Mouse (Mus musculus) stomach, embryonic 14.5 days (tissue): ENCODE measurements around the gene Pcnx4. TPM values are rescaled to one million over a fixed set of nuclear protein-coding genes. Genes with fewer than 3 reads are reported as not detected.

Source experiments
- ATAC-seq: fragments of 200-750 bp; cut with Nextera tagmentation; 2 replicates; pipeline ENCODE4 v1.8.0; 2017; ENCODE audit warnings: low read depth, moderate TSS enrichment; ENCODE audit not compliant: insufficient number of reproducible peaks, insufficient read depth, low FRiP score
- H3K27ac ChIP-seq: fragments of 300-500 bp; sonication (generic); 2 replicates; pipeline ENCODE4 v1.5.1; 2014; ENCODE audit warnings: mild to moderate bottlenecking, low read length, moderate library complexity, mixed read lengths
- H3K27me3 ChIP-seq: fragments of 300-500 bp; sonication (generic); 2 replicates; pipeline ENCODE4 v1.6.1; 2014; ENCODE audit warnings: low read length, control low read depth, mixed read lengths; ENCODE audit not compliant: control insufficient read depth, insufficient read depth
- H3K36me3 ChIP-seq: fragments of 300-500 bp; sonication (generic); 2 replicates; pipeline ENCODE4 v1.6.1; 2014; ENCODE audit warnings: mild to moderate bottlenecking, control low read depth, low read length, moderate library complexity, mixed read lengths; ENCODE audit not compliant: control insufficient read depth, insufficient read depth
- H3K4me1 ChIP-seq: fragments of 300-500 bp; sonication (generic); 2 replicates; pipeline ENCODE4 v1.6.1; 2014; ENCODE audit warnings: low read length, control low read depth, mixed read lengths; ENCODE audit not compliant: control insufficient read depth, insufficient read depth
- H3K4me2 ChIP-seq: fragments of 300-500 bp; sonication (generic); replicated peaks from 2 replicates; pipeline ENCODE4 v1.6.1; 2014; ENCODE audit warnings: low read depth, low read length, control low read depth
- H3K4me3 ChIP-seq: fragments of 300-500 bp; sonication (generic); 2 replicates; pipeline ENCODE4 v1.5.1; 2014; ENCODE audit warnings: low read depth, low read length, control low read depth
- H3K9ac ChIP-seq: fragments of 300-500 bp; sonication (generic); replicated peaks from 2 replicates; pipeline ENCODE4 v1.6.1; 2014; ENCODE audit warnings: low read depth, mild to moderate bottlenecking, control low read depth, low read length, moderate library complexity, mixed read lengths
- H3K9me3 ChIP-seq: fragments of 300-500 bp; sonication (generic); 2 replicates; pipeline ENCODE4 v1.6.1; 2016; ENCODE audit warnings: low read depth, low read length, control low read depth; ENCODE audit not compliant: control insufficient read depth
- WGBS: fragments of 180-500 bp; shearing (Covaris S2); extraction: QIAGEN DNeasy Blood & Tissue Kit; methylation state at CpG from one replicate; pipeline ENCODE4 v1.1.7; 2014; 5-methylcytosine and 5-hydroxymethylcytosine counted together
- polyA plus RNA-seq: library from polyadenylated mRNA; unstranded; fragments of >200 nt; fragmentation: Nextera tagmentation; extraction: Ambion mirVana; gene quantifications from 2 replicates; pipeline ENCODE4 v1.2.1, GENCODE M21; 2014

The Pcnx4 gene
- polyA plus RNA-seq, result 11.2 and 12.2 TPM in 2 replicates

- peak within 1 kb of the TSS; percentile 69 for H3K4me3 ChIP-seq
- no peaks in the 10 kb centered on the region for H3K36me3 ChIP-seq
- H3K4me1 ChIP-seq, result 0 out of 2 replicates have a peak, but pooled peaks cover 2% of the 10 kb centered on the region
- H3K9me3 ChIP-seq, result no peaks in the 10 kb centered on the region
- H3K4me2 ChIP-seq, result peak within 1 kb of the TSS; percentile 74
- WGBS, result under 1% methylated on average over 45 of the region's 45 CpGs
- H3K9ac ChIP-seq, result peak within 1 kb of the TSS; percentile 50
- H3K27ac ChIP-seq, result peak within 1 kb of the TSS; percentile 33; the same call in 1 of the 2 replicates
- no peaks in the 10 kb centered on the region for H3K27me3 ChIP-seq
- ATAC-seq, result peak; percentile 100
Observed at GRCm38 (mm10) chr12:72536021-72536597, at the start of gene Pcnx4. TSS of gene Pcnx4 (plus strand) at chr12:72536383.

- H3K4me1 ChIP-seq, result no peaks in the 10 kb centered on the region
- H3K4me3 ChIP-seq, result no peak overlapping the region
- WGBS, result 59% methylated on average over 3 of the region's 3 CpGs
- no peak overlapping the region for H3K9ac ChIP-seq
- no peaks in the 10 kb centered on the region for H3K9me3 ChIP-seq
- no peaks in the 10 kb centered on the region for H3K36me3 ChIP-seq
- no peak overlapping the region for H3K4me2 ChIP-seq
- H3K27me3 ChIP-seq, result no peaks in the 10 kb centered on the region
- H3K27ac ChIP-seq, result no peak overlapping the region
- no peak for ATAC-seq
Observed at GRCm38 (mm10) chr12:72487498-72487897, 48.7 kb upstream of the Pcnx4 start.

- no peak overlapping the region for H3K9ac ChIP-seq
- no peak overlapping the region for H3K4me2 ChIP-seq
- no peaks in the 10 kb centered on the region for H3K27me3 ChIP-seq
- no peak overlapping the region for H3K4me3 ChIP-seq
- no peaks in the 10 kb centered on the region for H3K9me3 ChIP-seq
- H3K27ac ChIP-seq, result no peak overlapping the region
- WGBS, result 80% methylated on average over 3 of the region's 3 CpGs
- no peaks in the 10 kb centered on the region for H3K4me1 ChIP-seq
- no peak for ATAC-seq
- no peaks in the 10 kb centered on the region for H3K36me3 ChIP-seq
Observed at GRCm38 (mm10) chr12:72489995-72490394, 46.2 kb upstream of the Pcnx4 start.

- H3K4me3 ChIP-seq, result no peak overlapping the region
- H3K9ac ChIP-seq, result no peak overlapping the region
- no peak overlapping the region for H3K27ac ChIP-seq
- no peaks in the 10 kb centered on the region for H3K36me3 ChIP-seq
- no peak for ATAC-seq
- no peak overlapping the region for H3K4me2 ChIP-seq
- H3K27me3 ChIP-seq, result no peaks in the 10 kb centered on the region
- H3K4me1 ChIP-seq, result no peaks in the 10 kb centered on the region
- no peaks in the 10 kb centered on the region for H3K9me3 ChIP-seq
- 62% methylated on average over 3 of the region's 3 CpGs for WGBS
Observed at GRCm38 (mm10) chr12:72491063-72491719, 45.0 kb upstream of the Pcnx4 start.

GRCm38 (mm10) chr12:72496866-72497600 is 39.1 kb upstream of the Pcnx4 start:
- no peak overlapping the region for H3K27ac ChIP-seq
- no peaks in the 10 kb centered on the region for H3K36me3 ChIP-seq
- no peaks in the 10 kb centered on the region for H3K27me3 ChIP-seq
- ATAC-seq, result no peak
- 72% methylated on average over 12 of the region's 12 CpGs for WGBS
- no peak overlapping the region for H3K4me2 ChIP-seq
- H3K9ac ChIP-seq, result no peak overlapping the region
- H3K9me3 ChIP-seq, result no peaks in the 10 kb centered on the region
- no peaks in the 10 kb centered on the region for H3K4me1 ChIP-seq
- H3K4me3 ChIP-seq, result no peak overlapping the region

GRCm38 (mm10) chr12:72509606-72510005 is 26.6 kb upstream of the Pcnx4 start:
- Histone ChIP-seq H3K36me3 (no peaks in the 10 kb centered on the region), H3K9me3 (no peaks in the 10 kb centered on the region), H3K4me1 (no peaks in the 10 kb centered on the region), H3K4me3 (no peak overlapping the region), H3K4me2 (no peak overlapping the region), H3K9ac (no peak overlapping the region), H3K27ac (no peak overlapping the region), H3K27me3 (no peaks in the 10 kb centered on the region)
- no peak for ATAC-seq
- 81% methylated on average over 7 of the region's 7 CpGs for WGBS

- no peak for ATAC-seq
- 61% methylated on average over 3 of the region's 3 CpGs for WGBS
- H3K36me3 ChIP-seq, result no peaks in the 10 kb centered on the region
Observed at GRCm38 (mm10) chr12:72515446-72515845, 20.7 kb upstream of the Pcnx4 start.

GRCm38 (mm10) chr12:72518114-72518728 is 18.0 kb upstream of the Pcnx4 start:
- Histone ChIP-seq H3K4me1 (no peaks in the 10 kb centered on the region), H3K27ac (no peak overlapping the region), H3K36me3 (no peaks in the 10 kb centered on the region), H3K27me3 (no peaks in the 10 kb centered on the region), H3K4me2 (no peak overlapping the region), H3K9me3 (no peaks in the 10 kb centered on the region), H3K4me3 (no peak overlapping the region), H3K9ac (no peak overlapping the region)
- WGBS, result 89% methylated on average over 12 of the region's 12 CpGs
- no peak for ATAC-seq

More at GRCm38 (mm10) chr12:72515446-72515845, 20.7 kb upstream of the Pcnx4 start:
- Histone ChIP-seq H3K4me1 (no peaks in the 10 kb centered on the region), H3K27ac (no peak overlapping the region), H3K9me3 (no peaks in the 10 kb centered on the region), H3K4me2 (no peak overlapping the region), H3K9ac (no peak overlapping the region), H3K27me3 (no peaks in the 10 kb centered on the region), H3K4me3 (no peak overlapping the region)
